Mouse (Mus musculus): Measurements from ENCODE around the gene Gm49388.

DNA sequence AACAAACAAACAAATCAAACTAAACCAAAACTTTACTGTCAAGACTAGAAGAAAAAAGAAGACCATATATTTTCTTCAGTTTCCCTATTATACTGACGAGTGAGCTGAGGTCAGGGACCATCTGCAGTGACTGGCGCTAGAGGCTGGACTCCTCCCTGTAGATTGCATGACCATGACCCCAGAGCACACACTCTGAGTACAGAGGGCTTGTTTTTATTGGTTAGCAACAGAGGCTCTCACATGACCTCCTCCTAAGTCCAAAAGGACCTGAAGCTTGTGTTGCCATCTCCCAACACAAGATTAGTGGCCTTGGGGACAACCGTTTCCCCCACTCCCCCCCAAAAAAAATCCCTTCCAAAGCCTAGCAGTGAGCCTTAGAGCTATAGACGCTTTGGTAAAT lies 28.4 kb downstream of the Gm49388 start:
- no peak for TF ChIP-seq CTCF (IDR thresholded peaks at IDR 0.05; ENCODE audit: control insufficient read depth, insufficient read depth, low read length)
- TF ChIP-seq POLR2A (IDR thresholded peaks at IDR 0.05; ENCODE audit: borderline replicate concordance, control insufficient read depth, low read depth, low read length): no peak

Measured in bone marrow, adult 2 months (tissue).